Mouse (Mus musculus) embryonic facial prominence, embryonic 11.5 days (tissue): ENCODE measurements at regions not wholly inside any gene's neighbourhood (a gene's known extent, or its start where the extent isn't known, plus 50 kb on each side); places are given as distances from the start of the nearest gene placed in this dataset.

Experiments
- ATAC-seq: fragments of 200-750 bp; cut with Nextera tagmentation; replicated peaks from 2 replicates; pipeline ENCODE4 v1.8.0; 2017; ENCODE audit warnings: low read depth; ENCODE audit not compliant: insufficient number of reproducible peaks, low FRiP score, low TSS enrichment
- DNase-seq: peaks from one replicate; pipeline ENCODE4 v3.0.0-alpha.2; 2015; ENCODE audit warnings: low spot score
- H3K27ac ChIP-seq: fragments of 300-500 bp; sonication (generic); replicated peaks from 2 replicates; pipeline ENCODE4 v1.5.1; 2014; ENCODE audit warnings: mild to moderate bottlenecking, low read depth, low read length, control low read depth
- H3K27me3 ChIP-seq: fragments of 300-500 bp; sonication (generic); 2 replicates; pipeline ENCODE4 v1.6.1; 2014; ENCODE audit warnings: mild to moderate bottlenecking, low read length, moderate library complexity, mixed read lengths; ENCODE audit not compliant: control insufficient read depth, insufficient read depth
- H3K36me3 ChIP-seq: fragments of 300-500 bp; sonication (generic); replicated peaks from 2 replicates; pipeline ENCODE4 v1.6.1; 2014; ENCODE audit warnings: low read depth, mild to moderate bottlenecking, low read length, moderate library complexity, mixed read lengths; ENCODE audit not compliant: control insufficient read depth, insufficient read depth
- H3K4me1 ChIP-seq: fragments of 300-500 bp; sonication (generic); 2 replicates; pipeline ENCODE4 v1.6.1; 2014; ENCODE audit warnings: low read length, mixed read lengths; ENCODE audit not compliant: control insufficient read depth, insufficient read depth
- H3K4me2 ChIP-seq: fragments of 300-500 bp; sonication (generic); 2 replicates; pipeline ENCODE4 v1.6.1; 2014; ENCODE audit warnings: low read depth, mild to moderate bottlenecking, control low read depth, low read length, moderate library complexity
- H3K4me3 ChIP-seq: fragments of 300-500 bp; sonication (generic); 2 replicates; pipeline ENCODE4 v1.5.1; 2014; ENCODE audit warnings: low read depth, low read length, control low read depth
- H3K9ac ChIP-seq: fragments of 300-500 bp; sonication (generic); replicated peaks from 2 replicates; pipeline ENCODE4 v1.6.1; 2014; ENCODE audit warnings: mild to moderate bottlenecking, control low read depth, low read length
- H3K9me3 ChIP-seq: fragments of 300-500 bp; sonication (generic); replicated peaks from 2 replicates; pipeline ENCODE4 v1.6.1; 2016; ENCODE audit warnings: mild to moderate bottlenecking, low read length, inconsistent platforms, mixed read lengths; ENCODE audit not compliant: control insufficient read depth
- WGBS: fragments of 180-500 bp; shearing (Covaris S2); extraction: QIAGEN DNeasy Blood & Tissue Kit; methylation state at CpG from one replicate; pipeline ENCODE4 v1.1.7; 2014; 5-methylcytosine and 5-hydroxymethylcytosine counted together

GRCm38 (mm10) chr4:89469406-89469805 lies 158.6 kb upstream of the Cdkn2b start:
- H3K27me3 ChIP-seq = no peaks in the 10 kb centered on the region
- WGBS = 39% methylated on average over 3 of the region's 3 CpGs
- H3K9ac ChIP-seq = no peak overlapping the region
- H3K4me2 ChIP-seq = no peak overlapping the region
- ATAC-seq (no peak), DNase-seq (no peak)
- no peaks in the 10 kb centered on the region for H3K36me3 ChIP-seq
- H3K9me3 ChIP-seq = no peaks in the 10 kb centered on the region
- H3K27ac ChIP-seq = no peak overlapping the region
- H3K4me1 ChIP-seq = no peaks in the 10 kb centered on the region
- H3K4me3 ChIP-seq = no peak overlapping the region

GRCm38 (mm10) chr4:89466766-89467165 lies 155.9 kb upstream of the Cdkn2b start:
- Histone ChIP-seq H3K27ac (no peak overlapping the region), H3K36me3 (no peaks in the 10 kb centered on the region), H3K27me3 (no peaks in the 10 kb centered on the region), H3K4me2 (no peak overlapping the region), H3K9me3 (no peaks in the 10 kb centered on the region), H3K4me3 (no peak overlapping the region), H3K9ac (no peak overlapping the region), H3K4me1 (no peaks in the 10 kb centered on the region)
- DNase-seq = no peak
- 86% methylated on average over 3 of the region's 3 CpGs for WGBS
- ATAC-seq = no peak

- WGBS = 88% methylated on average over 4 of the region's 4 CpGs
- Histone ChIP-seq H3K27ac (no peak overlapping the region), H3K36me3 (no peaks in the 10 kb centered on the region), H3K4me2 (no peak overlapping the region), H3K4me3 (no peak overlapping the region), H3K9ac (no peak overlapping the region), H3K9me3 (no peaks in the 10 kb centered on the region), H3K4me1 (no peaks in the 10 kb centered on the region), H3K27me3 (no peaks in the 10 kb centered on the region)
- DNase-seq (no peak), ATAC-seq (no peak)
Observed at GRCm38 (mm10) chr4:89463121-89463520, 152.3 kb upstream of the Cdkn2b start.

- no peaks in the 10 kb centered on the region for H3K9me3 ChIP-seq
- H3K27me3 ChIP-seq = no peaks in the 10 kb centered on the region
- H3K27ac ChIP-seq = no peak overlapping the region
- WGBS = 82% methylated on average over 7 of the region's 7 CpGs
- H3K36me3 ChIP-seq = no peaks in the 10 kb centered on the region
- DNase-seq = no peak
- no peak overlapping the region for H3K9ac ChIP-seq
- H3K4me3 ChIP-seq = no peak overlapping the region
- no peak for ATAC-seq
- H3K4me2 ChIP-seq = no peak overlapping the region
- H3K4me1 ChIP-seq = no peaks in the 10 kb centered on the region
Observed at GRCm38 (mm10) chr4:89460170-89460762, 149.4 kb upstream of the Cdkn2b start.

- Histone ChIP-seq H3K36me3 (no peaks in the 10 kb centered on the region), H3K27ac (no peak overlapping the region), H3K4me2 (no peak overlapping the region), H3K27me3 (no peaks in the 10 kb centered on the region), H3K4me3 (no peak overlapping the region), H3K9ac (no peak overlapping the region), H3K4me1 (no peaks in the 10 kb centered on the region), H3K9me3 (no peaks in the 10 kb centered on the region)
- ATAC-seq = no peak
- WGBS = 92% methylated on average over 1 of the region's 1 CpGs
- no peak for DNase-seq
Observed at GRCm38 (mm10) chr4:89459346-89459666, 148.5 kb upstream of the Cdkn2b start.

- H3K9me3 ChIP-seq = no peaks in the 10 kb centered on the region
- no peak overlapping the region for H3K4me2 ChIP-seq
- ATAC-seq (no peak), DNase-seq (no peak)
- 77% methylated on average over 2 of the region's 2 CpGs for WGBS
- H3K36me3 ChIP-seq = no peaks in the 10 kb centered on the region
- no peak overlapping the region for H3K9ac ChIP-seq
- H3K27ac ChIP-seq = no peak overlapping the region
- no peaks in the 10 kb centered on the region for H3K27me3 ChIP-seq
- no peaks in the 10 kb centered on the region for H3K4me1 ChIP-seq
- H3K4me3 ChIP-seq = no peak overlapping the region
Observed at GRCm38 (mm10) chr4:89458628-89459345, 147.9 kb upstream of the Cdkn2b start.

GRCm38 (mm10) chr4:89457861-89458260 lies 147.0 kb upstream of the Cdkn2b start:
- H3K27me3 ChIP-seq = no peaks in the 10 kb centered on the region
- H3K4me3 ChIP-seq = no peak overlapping the region
- H3K4me1 ChIP-seq = no peaks in the 10 kb centered on the region
- DNase-seq (no peak), ATAC-seq (no peak)
- no peak overlapping the region for H3K9ac ChIP-seq
- 86% methylated on average over 2 of the region's 2 CpGs for WGBS
- H3K27ac ChIP-seq = no peak overlapping the region
- H3K4me2 ChIP-seq = no peak overlapping the region
- no peaks in the 10 kb centered on the region for H3K36me3 ChIP-seq
- no peaks in the 10 kb centered on the region for H3K9me3 ChIP-seq

GRCm38 (mm10) chr4:89454926-89455325 lies 144.1 kb upstream of the Cdkn2b start:
- no peak for ATAC-seq
- no peaks in the 10 kb centered on the region for H3K9me3 ChIP-seq
- H3K36me3 ChIP-seq = no peaks in the 10 kb centered on the region
- H3K27ac ChIP-seq = no peak overlapping the region
- no peaks in the 10 kb centered on the region for H3K27me3 ChIP-seq
- WGBS = 92% methylated on average over 5 of the region's 5 CpGs
- no peaks in the 10 kb centered on the region for H3K4me1 ChIP-seq
- DNase-seq = no peak
- no peak overlapping the region for H3K4me3 ChIP-seq
- no peak overlapping the region for H3K9ac ChIP-seq
- H3K4me2 ChIP-seq = no peak overlapping the region
